Comparison of ENCODE assay signal across 11 mouse cellular contexts in genomic region chr2:124522426-124522825, GRCm38 (mm10).
DNase-seq lines count a peak whose midpoint lies in the region; ATAC-seq and TF ChIP-seq lines count a peak whose summit lies in the region.
"Had no signal": no experiment of that assay in that cellular context is flagged by ENCODE, and none has a peak within 500 bp of the region (broad histone marks: within the 10 kb centered on the region; RNA-seq: fewer than 3 reads in every experiment).

No protein-coding gene starts in this region.

- no peaks in the 10 kb centered on the region for H3K4me1 ChIP-seq in embryonic facial prominence, embryonic 14.5 days (ENCODE audit: control insufficient read depth, insufficient read depth, low read length)
- no peaks in the 10 kb centered on the region for H3K4me1 ChIP-seq in embryonic facial prominence, embryonic 10.5 days
- no peaks in the 10 kb centered on the region for H3K4me1 ChIP-seq in midbrain, postnatal 0 days (ENCODE audit: insufficient read depth, low read length)
- H3K4me1 ChIP-seq in midbrain, embryonic 11.5 days (ENCODE audit: control insufficient read depth, insufficient read depth, low read length) = no peaks in the 10 kb centered on the region
- H3K4me1 ChIP-seq in kidney, embryonic 16.5 days (ENCODE audit: insufficient read depth, low read length) = no peaks in the 10 kb centered on the region
- H3K4me1 ChIP-seq: midbrain, embryonic 13.5 days had no signal

- no peak overlapping the region for H3K4me3 ChIP-seq in embryonic facial prominence, embryonic 14.5 days (ENCODE audit: low read depth, low read length)
- no peak overlapping the region for H3K4me3 ChIP-seq in embryonic facial prominence, embryonic 10.5 days
- no peak overlapping the region for H3K4me3 ChIP-seq in midbrain, postnatal 0 days (ENCODE audit: low read depth, low read length)
- H3K4me3 ChIP-seq in midbrain, embryonic 11.5 days (ENCODE audit: low read depth, low read length) = no peak overlapping the region
- no peak overlapping the region for H3K4me3 ChIP-seq in kidney, embryonic 16.5 days (ENCODE audit: low read length)
- H3K4me3 ChIP-seq: midbrain, embryonic 13.5 days had no signal

- DNase-seq in embryonic facial prominence, embryonic 14.5 days (ENCODE audit: low spot score) = peak; percentile 15
- no peak for DNase-seq in embryonic facial prominence, embryonic 10.5 days (ENCODE audit: low spot score)
- DNase-seq in midbrain, postnatal 0 days (ENCODE audit: low spot score) = peak; percentile 69
- DNase-seq in midbrain, embryonic 11.5 days (ENCODE audit: low spot score, missing footprints) = no peak
- peak; percentile 32 to 78 for DNase-seq in gastrocnemius, postnatal 36 days
- peak; percentile 23 to 31 for DNase-seq in lung, postnatal 4 days
- DNase-seq in right cerebral cortex, postnatal 14 days = no peak
- DNase-seq: layer of hippocampus, postnatal 36 days; liver had no signal

- peak; percentile 53; the same call in 1 of the 2 replicates for ATAC-seq in embryonic facial prominence, embryonic 14.5 days (ENCODE audit: low read depth)
- ATAC-seq in midbrain, postnatal 0 days (ENCODE audit: low FRiP score) = no peak
- ATAC-seq in midbrain, embryonic 11.5 days (ENCODE audit: low FRiP score) = no peak
- ATAC-seq in kidney, embryonic 16.5 days (ENCODE audit: low FRiP score, low TSS enrichment) = no peak
- ATAC-seq: midbrain, embryonic 13.5 days had no signal

- 83% methylated on average over 3 of the region's 3 CpGs for WGBS in embryonic facial prominence, embryonic 14.5 days
- 89% methylated on average over 3 of the region's 3 CpGs for WGBS in embryonic facial prominence, embryonic 10.5 days
- WGBS in midbrain, postnatal 0 days = 59% methylated on average over 3 of the region's 3 CpGs
- 96% methylated on average over 3 of the region's 3 CpGs for WGBS in midbrain, embryonic 11.5 days
- WGBS in kidney, embryonic 16.5 days = 73% methylated on average over 3 of the region's 3 CpGs

- no peak overlapping the region for H3K9ac ChIP-seq in embryonic facial prominence, embryonic 14.5 days (ENCODE audit: low read depth, low read length)
- H3K9ac ChIP-seq in midbrain, postnatal 0 days (replicated peaks; ENCODE audit: low read length, poor library complexity, severe bottlenecking) = no peak overlapping the region
- no peak overlapping the region for H3K9ac ChIP-seq in midbrain, embryonic 11.5 days (ENCODE audit: low read length)
- no peak overlapping the region for H3K9ac ChIP-seq in kidney, embryonic 16.5 days (replicated peaks; ENCODE audit: low read length)
- H3K9ac ChIP-seq: midbrain, embryonic 13.5 days had no signal

- no peaks in the 10 kb centered on the region for H3K36me3 ChIP-seq in embryonic facial prominence, embryonic 14.5 days (ENCODE audit: control insufficient read depth, insufficient read depth, low read length)
- H3K36me3 ChIP-seq in embryonic facial prominence, embryonic 10.5 days (replicated peaks) = no peaks in the 10 kb centered on the region
- H3K36me3 ChIP-seq in midbrain, postnatal 0 days (ENCODE audit: insufficient read depth, low read length) = no peaks in the 10 kb centered on the region
- no peaks in the 10 kb centered on the region for H3K36me3 ChIP-seq in midbrain, embryonic 11.5 days (ENCODE audit: control insufficient read depth, insufficient read depth, low read length)
- no peaks in the 10 kb centered on the region for H3K36me3 ChIP-seq in kidney, embryonic 16.5 days (ENCODE audit: insufficient read depth, low read length)
- H3K36me3 ChIP-seq: midbrain, embryonic 13.5 days had no signal

- H3K9me3 ChIP-seq in embryonic facial prominence, embryonic 14.5 days (ENCODE audit: control insufficient read depth, low read length) = no peaks in the 10 kb centered on the region
- no peaks in the 10 kb centered on the region for H3K9me3 ChIP-seq in embryonic facial prominence, embryonic 10.5 days
- H3K9me3 ChIP-seq in midbrain, postnatal 0 days (ENCODE audit: low read length) = no peaks in the 10 kb centered on the region
- no peaks in the 10 kb centered on the region for H3K9me3 ChIP-seq in midbrain, embryonic 11.5 days (ENCODE audit: control insufficient read depth, low read length)
- H3K9me3 ChIP-seq in kidney, embryonic 16.5 days (ENCODE audit: low read length) = no peaks in the 10 kb centered on the region
- H3K9me3 ChIP-seq: midbrain, embryonic 13.5 days had no signal

- no peak overlapping the region for H3K4me2 ChIP-seq in embryonic facial prominence, embryonic 14.5 days (ENCODE audit: low read depth, low read length)
- H3K4me2 ChIP-seq in midbrain, postnatal 0 days (ENCODE audit: low read depth, low read length, poor library complexity, severe bottlenecking) = no peak overlapping the region
- no peak overlapping the region for H3K4me2 ChIP-seq in midbrain, embryonic 11.5 days
- H3K4me2 ChIP-seq in kidney, embryonic 16.5 days (replicated peaks; ENCODE audit: low read depth, low read length) = no peak overlapping the region
- H3K4me2 ChIP-seq: midbrain, embryonic 13.5 days had no signal

- H3K27me3 ChIP-seq in embryonic facial prominence, embryonic 14.5 days (replicated peaks; ENCODE audit: control insufficient read depth, insufficient read depth, low read length) = no peaks in the 10 kb centered on the region
- H3K27me3 ChIP-seq in embryonic facial prominence, embryonic 10.5 days (replicated peaks; ENCODE audit: low read depth, poor library complexity, severe bottlenecking) = no peaks in the 10 kb centered on the region
- no peaks in the 10 kb centered on the region for H3K27me3 ChIP-seq in midbrain, postnatal 0 days (ENCODE audit: insufficient read depth, low read length)
- H3K27me3 ChIP-seq in midbrain, embryonic 11.5 days (ENCODE audit: control insufficient read depth, insufficient read depth, low read length) = no peaks in the 10 kb centered on the region; the same call in 1 of the 2 replicates
- H3K27me3 ChIP-seq in kidney, embryonic 16.5 days (ENCODE audit: insufficient read depth, low read length) = no peaks in the 10 kb centered on the region

- H3K27ac ChIP-seq in embryonic facial prominence, embryonic 14.5 days (replicated peaks; ENCODE audit: low read depth, low read length) = no peak overlapping the region
- no peak overlapping the region for H3K27ac ChIP-seq in embryonic facial prominence, embryonic 10.5 days (replicated peaks)
- H3K27ac ChIP-seq in midbrain, postnatal 0 days (ENCODE audit: low read depth, low read length) = no peak overlapping the region
- no peak overlapping the region for H3K27ac ChIP-seq in midbrain, embryonic 11.5 days (ENCODE audit: low read depth, low read length)
- H3K27ac ChIP-seq in kidney, embryonic 16.5 days (ENCODE audit: low read length) = no peak overlapping the region
- H3K27ac ChIP-seq: midbrain, embryonic 13.5 days had no signal

- TF ChIP-seq CTCF in midbrain, postnatal 0 days (IDR thresholded peaks at IDR 0.05) = no peak

- intact Hi-C loops in gastrocnemius, postnatal 36 days (cut with DNase I) = no loop called here

Comparison
In these comparisons a context has a peak if more than half of its experiments do, and no peak if none do; other contexts are left out.
1. DNase-seq: peak in embryonic facial prominence, embryonic 14.5 days (single experiment), midbrain, postnatal 0 days (single experiment), gastrocnemius, postnatal 36 days (2 of 2) and lung, postnatal 4 days (2 of 2); none in embryonic facial prominence, embryonic 10.5 days (single experiment), midbrain, embryonic 11.5 days (single experiment) and right cerebral cortex, postnatal 14 days (single experiment).